Mouse (Mus musculus): ENCODE data around the gene Rabl3. TPM values are rescaled to one million over a fixed set of nuclear protein-coding genes. Genes with fewer than 3 reads are reported as not detected.

The Rabl3 gene
- total RNA-seq, 1 experiment from 2014 or later, result 6.8 TPM

GRCm38 (mm10) chr16:37580651-37581050 lies 41.0 kb downstream of the Rabl3 start:
- ATAC-seq (replicated peaks in 1 of 2; ENCODE audit: insufficient read depth in 1 of 2, low FRiP score in 2 of 2, low TSS enrichment in 1 of 2, low read depth in 1 of 2, poor library complexity in 2 of 2, severe bottlenecking in 2 of 2), result no peak

- no peak for ATAC-seq (replicated peaks in 1 of 2; ENCODE audit: insufficient read depth in 1 of 2, low FRiP score in 2 of 2, low TSS enrichment in 1 of 2, low read depth in 1 of 2, poor library complexity in 2 of 2, severe bottlenecking in 2 of 2)
Observed at GRCm38 (mm10) chr16:37581901-37582300, 42.2 kb downstream of the Rabl3 start.

DNA sequence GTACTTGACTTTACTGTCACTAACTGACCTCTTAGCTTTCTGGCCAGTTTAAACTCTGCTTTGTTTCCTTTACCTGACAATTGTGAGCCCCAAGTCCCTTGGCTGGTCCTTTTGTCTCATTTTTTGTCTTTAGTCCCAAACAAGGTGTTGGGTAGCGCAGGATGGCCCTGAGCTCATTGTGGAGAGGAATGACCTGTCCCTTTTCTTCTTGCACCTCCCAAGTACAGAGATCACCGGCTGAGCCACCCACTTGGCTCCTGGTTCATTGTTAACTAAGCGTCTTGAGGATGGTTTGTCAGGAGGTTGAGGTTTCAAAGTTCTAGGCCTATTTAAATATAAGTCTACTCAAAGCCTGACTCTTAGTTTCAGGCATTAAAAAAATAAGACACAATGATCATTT lies 43.6 kb downstream of the Rabl3 start:
- ATAC-seq (replicated peaks in 1 of 2; ENCODE audit: insufficient read depth in 1 of 2, low FRiP score in 2 of 2, low TSS enrichment in 1 of 2, low read depth in 1 of 2, poor library complexity in 2 of 2, severe bottlenecking in 2 of 2), result no peak

GRCm38 (mm10) chr16:37583801-37584200 lies 44.1 kb downstream of the Rabl3 start:
- ATAC-seq (replicated peaks in 1 of 2; ENCODE audit: insufficient read depth in 1 of 2, low FRiP score in 2 of 2, low TSS enrichment in 1 of 2, low read depth in 1 of 2, poor library complexity in 2 of 2, severe bottlenecking in 2 of 2), result no peak

- peak; percentile 62 to 72 for ATAC-seq (replicated peaks in 1 of 2; ENCODE audit: insufficient read depth in 1 of 2, low FRiP score in 2 of 2, low TSS enrichment in 1 of 2, low read depth in 1 of 2, poor library complexity in 2 of 2, severe bottlenecking in 2 of 2)
Observed at GRCm38 (mm10) chr16:37584218-37585035, 44.7 kb downstream of the Rabl3 start.

DNA sequence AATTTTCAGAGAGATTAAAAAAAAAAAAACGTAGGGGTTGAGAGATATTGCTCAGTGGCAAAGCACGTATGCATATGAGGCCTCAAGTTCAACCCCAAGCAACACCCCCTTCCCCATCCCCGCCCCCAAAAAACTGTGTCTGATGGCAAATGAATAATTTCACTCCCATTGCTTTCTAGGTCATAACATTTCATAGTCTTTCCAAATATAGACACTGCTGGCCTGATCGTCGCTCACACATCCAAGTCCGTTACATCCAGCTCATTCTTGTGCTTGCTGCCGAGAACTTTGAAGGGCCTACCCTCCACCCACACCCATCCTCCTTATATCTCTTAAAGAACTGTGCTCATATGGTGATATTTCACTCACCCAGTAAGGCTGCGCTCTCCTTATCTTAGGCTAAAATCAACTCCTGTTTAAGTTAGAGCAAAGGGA lies 45.5 kb downstream of the Rabl3 start:
- no peak for ATAC-seq (replicated peaks in 1 of 2; ENCODE audit: insufficient read depth in 1 of 2, low FRiP score in 2 of 2, low TSS enrichment in 1 of 2, low read depth in 1 of 2, poor library complexity in 2 of 2, severe bottlenecking in 2 of 2)

DNA sequence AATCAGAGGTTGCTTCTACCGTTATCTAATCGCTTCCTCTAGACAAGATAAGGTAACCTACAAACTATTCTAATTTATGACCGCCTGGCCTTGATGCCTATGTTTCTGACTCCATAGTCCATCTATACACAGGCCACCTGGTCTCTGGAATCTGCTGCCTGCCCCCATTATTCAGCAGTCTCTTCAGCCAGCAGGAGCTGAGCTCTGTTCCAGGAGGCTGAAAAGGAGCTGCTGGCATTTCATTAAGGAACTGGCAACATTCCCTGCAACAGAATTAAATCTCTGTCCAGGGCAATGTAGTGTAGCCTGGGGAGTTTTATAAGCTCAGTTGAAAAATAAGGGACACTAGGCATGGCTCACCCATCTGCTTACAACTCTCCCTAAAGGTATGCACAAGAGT lies 51.2 kb downstream of the Rabl3 start:
- no peak for ATAC-seq (replicated peaks in 1 of 2; ENCODE audit: insufficient read depth in 1 of 2, low FRiP score in 2 of 2, low TSS enrichment in 1 of 2, low read depth in 1 of 2, poor library complexity in 2 of 2, severe bottlenecking in 2 of 2)

GRCm38 (mm10) chr16:37591551-37591950 lies 51.9 kb downstream of the Rabl3 start:
- no peak for ATAC-seq (replicated peaks in 1 of 2; ENCODE audit: insufficient read depth in 1 of 2, low FRiP score in 2 of 2, low TSS enrichment in 1 of 2, low read depth in 1 of 2, poor library complexity in 2 of 2, severe bottlenecking in 2 of 2)

DNA sequence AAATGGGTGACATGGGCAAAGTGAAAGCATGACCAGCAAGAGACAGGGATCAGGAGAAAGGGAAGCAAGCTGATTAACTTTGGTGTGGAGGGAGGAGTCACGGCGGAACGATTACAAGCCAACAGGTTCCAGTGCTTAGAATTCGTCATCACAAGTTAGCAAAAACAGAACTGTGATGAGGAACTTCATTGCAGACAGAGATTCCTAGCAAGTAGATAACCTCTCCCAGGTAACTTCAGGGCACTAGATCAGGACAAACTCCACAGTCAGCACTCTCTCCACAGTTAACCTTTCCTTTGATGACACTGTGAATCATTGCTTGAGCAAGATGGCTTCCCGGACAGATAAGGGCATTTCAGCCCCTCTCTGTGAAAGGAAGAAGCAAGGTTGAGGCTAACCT lies 57.7 kb downstream of the Rabl3 start:
- no peak for ATAC-seq (replicated peaks in 1 of 2; ENCODE audit: insufficient read depth in 1 of 2, low FRiP score in 2 of 2, low TSS enrichment in 1 of 2, low read depth in 1 of 2, poor library complexity in 2 of 2, severe bottlenecking in 2 of 2)

GRCm38 (mm10) chr16:37598463-37598862 lies 58.8 kb downstream of the Rabl3 start:
- no peak for ATAC-seq (replicated peaks in 1 of 2; ENCODE audit: insufficient read depth in 1 of 2, low FRiP score in 2 of 2, low TSS enrichment in 1 of 2, low read depth in 1 of 2, poor library complexity in 2 of 2, severe bottlenecking in 2 of 2)

GRCm38 (mm10) chr16:37599326-37599725 lies 59.6 kb downstream of the Rabl3 start:
- no peak for ATAC-seq (replicated peaks in 1 of 2; ENCODE audit: insufficient read depth in 1 of 2, low FRiP score in 2 of 2, low TSS enrichment in 1 of 2, low read depth in 1 of 2, poor library complexity in 2 of 2, severe bottlenecking in 2 of 2)

- no peak for ATAC-seq (replicated peaks in 1 of 2; ENCODE audit: insufficient read depth in 1 of 2, low FRiP score in 2 of 2, low TSS enrichment in 1 of 2, low read depth in 1 of 2, poor library complexity in 2 of 2, severe bottlenecking in 2 of 2)
Observed at GRCm38 (mm10) chr16:37603431-37603830, 63.7 kb downstream of the Rabl3 start.

- ATAC-seq (replicated peaks in 1 of 2; ENCODE audit: insufficient read depth in 1 of 2, low FRiP score in 2 of 2, low TSS enrichment in 1 of 2, low read depth in 1 of 2, poor library complexity in 2 of 2, severe bottlenecking in 2 of 2), result no peak
Observed at GRCm38 (mm10) chr16:37604243-37604642, 64.6 kb downstream of the Rabl3 start.

DNA sequence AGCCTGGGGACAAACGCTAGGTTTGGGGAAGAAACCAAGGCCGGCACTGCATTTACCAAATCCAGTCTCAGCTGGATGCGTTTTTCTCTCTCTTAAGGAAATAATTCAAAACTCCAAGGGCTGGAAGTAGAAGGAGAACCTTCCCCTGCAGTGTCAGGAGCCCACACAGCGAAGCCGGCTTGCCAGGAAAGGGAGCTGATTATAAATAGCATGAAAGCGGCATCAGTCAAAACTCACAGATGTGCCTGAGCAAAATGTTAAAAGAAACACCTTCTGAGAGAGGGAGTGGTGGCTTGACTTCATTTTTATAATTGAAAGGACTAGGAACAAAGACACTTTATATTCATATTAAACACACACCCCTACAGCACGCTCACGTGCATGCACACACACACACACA lies 70.6 kb downstream of the Rabl3 start:
- no peak for ATAC-seq (replicated peaks in 1 of 2; ENCODE audit: insufficient read depth in 1 of 2, low FRiP score in 2 of 2, low TSS enrichment in 1 of 2, low read depth in 1 of 2, poor library complexity in 2 of 2, severe bottlenecking in 2 of 2)

GRCm38 (mm10) chr16:37611072-37611471 lies 71.4 kb downstream of the Rabl3 start:
- ATAC-seq (replicated peaks in 1 of 2; ENCODE audit: insufficient read depth in 1 of 2, low FRiP score in 2 of 2, low TSS enrichment in 1 of 2, low read depth in 1 of 2, poor library complexity in 2 of 2, severe bottlenecking in 2 of 2), result no peak

DNA sequence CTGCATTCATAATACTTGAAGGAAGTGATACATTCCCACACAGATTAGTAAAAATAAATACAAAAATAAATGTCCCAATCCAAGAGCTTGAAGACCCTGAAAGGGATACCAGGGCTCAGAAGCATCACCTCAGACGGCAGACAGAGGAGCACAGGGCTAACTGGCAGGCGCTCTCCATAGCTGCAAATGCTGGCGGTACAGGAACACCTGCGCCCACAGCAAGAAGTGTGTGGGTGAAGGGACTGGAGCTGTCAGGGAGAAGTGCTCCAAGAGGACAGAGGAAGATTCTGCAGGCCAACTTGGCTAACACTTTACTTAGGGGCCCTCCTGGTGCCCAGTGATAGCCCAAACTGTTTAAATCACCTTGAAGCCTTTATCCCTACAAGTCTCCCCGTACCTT lies 72.3 kb downstream of the Rabl3 start:
- no peak for ATAC-seq (replicated peaks in 1 of 2; ENCODE audit: insufficient read depth in 1 of 2, low FRiP score in 2 of 2, low TSS enrichment in 1 of 2, low read depth in 1 of 2, poor library complexity in 2 of 2, severe bottlenecking in 2 of 2)

GRCm38 (mm10) chr16:37614540-37614939 lies 74.9 kb downstream of the Rabl3 start:
- ATAC-seq (replicated peaks in 1 of 2; ENCODE audit: insufficient read depth in 1 of 2, low FRiP score in 2 of 2, low TSS enrichment in 1 of 2, low read depth in 1 of 2, poor library complexity in 2 of 2, severe bottlenecking in 2 of 2), result no peak

DNA sequence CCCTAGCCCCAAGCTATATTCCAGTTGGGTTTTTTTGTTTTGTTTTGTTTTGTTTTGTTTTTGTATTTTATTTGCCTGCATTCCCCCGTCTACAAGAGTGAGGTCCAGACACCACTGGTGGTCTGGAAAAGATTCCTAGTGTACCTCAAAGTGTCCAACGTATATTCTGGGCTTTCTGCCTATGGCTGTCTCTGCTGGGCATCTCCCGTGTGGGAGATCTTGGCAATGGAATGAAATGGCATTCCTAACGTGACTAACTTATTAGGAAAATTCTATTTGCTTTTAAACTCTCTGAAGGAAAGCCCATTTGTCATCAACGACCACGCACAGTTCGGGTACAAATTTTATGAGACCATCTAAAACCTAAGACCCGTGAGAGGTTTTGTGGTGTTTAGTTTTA lies 75.7 kb downstream of the Rabl3 start:
- ATAC-seq (replicated peaks in 1 of 2; ENCODE audit: insufficient read depth in 1 of 2, low FRiP score in 2 of 2, low TSS enrichment in 1 of 2, low read depth in 1 of 2, poor library complexity in 2 of 2, severe bottlenecking in 2 of 2), result no peak

GRCm38 (mm10) chr16:37616104-37616503 lies 76.4 kb downstream of the Rabl3 start:
- ATAC-seq (replicated peaks in 1 of 2; ENCODE audit: insufficient read depth in 1 of 2, low FRiP score in 2 of 2, low TSS enrichment in 1 of 2, low read depth in 1 of 2, poor library complexity in 2 of 2, severe bottlenecking in 2 of 2), result no peak
